Mouse (Mus musculus) hindbrain, embryonic 15.5 days (tissue): ENCODE data around the gene Noxo1. TPM values are rescaled to one million over a fixed set of nuclear protein-coding genes. Genes with fewer than 3 reads are reported as not detected.

ENCODE experiments used
- ATAC-seq: fragments of 200-750 bp; cut with Nextera tagmentation; 2 replicates; pipeline ENCODE4 v1.8.0; 2017; ENCODE audit warnings: low read depth, moderate number of reproducible peaks, moderate TSS enrichment; ENCODE audit not compliant: low FRiP score
- H3K27ac ChIP-seq: fragments of 300-500 bp; sonication (generic); replicated peaks from 2 replicates; pipeline ENCODE4 v1.5.1; 2015; ENCODE audit warnings: mild to moderate bottlenecking, inconsistent platforms
- H3K27me3 ChIP-seq: fragments of 300-500 bp; sonication (generic); 2 replicates; pipeline ENCODE4 v1.6.1; 2015; ENCODE audit warnings: control low read depth, inconsistent platforms
- H3K36me3 ChIP-seq: fragments of 300-500 bp; sonication (generic); 2 replicates; pipeline ENCODE4 v1.6.1; 2015; ENCODE audit warnings: control low read depth, inconsistent platforms
- H3K4me1 ChIP-seq: fragments of 300-500 bp; sonication (generic); replicated peaks from 2 replicates; pipeline ENCODE4 v1.6.1; 2015; ENCODE audit warnings: control low read depth, inconsistent platforms
- H3K4me2 ChIP-seq: fragments of 300-500 bp; sonication (generic); 2 replicates; pipeline ENCODE4 v1.6.1; 2015; ENCODE audit warnings: moderate library complexity, mild to moderate bottlenecking, inconsistent platforms
- H3K4me3 ChIP-seq: fragments of 300-500 bp; sonication (generic); 2 replicates; pipeline ENCODE4 v1.5.1; 2015; ENCODE audit warnings: mild to moderate bottlenecking, inconsistent platforms
- H3K9ac ChIP-seq: fragments of 300-500 bp; sonication (generic); 2 replicates; pipeline ENCODE4 v1.6.1; 2015; ENCODE audit warnings: inconsistent platforms
- H3K9me3 ChIP-seq: fragments of 300-500 bp; sonication (generic); 2 replicates; pipeline ENCODE4 v1.6.1; 2016; ENCODE audit warnings: control low read depth, inconsistent platforms
- WGBS: fragments of 180-500 bp; shearing (Covaris S2); methylation state at CpG from one replicate; pipeline ENCODE4 v1.1.7; 2015; 5-methylcytosine and 5-hydroxymethylcytosine counted together
- polyA plus RNA-seq: library from polyadenylated mRNA; unstranded; fragments of >200 nt; fragmentation: Nextera tagmentation; extraction: Ambion mirVana; gene quantifications from 2 replicates; pipeline ENCODE4 v1.2.1, GENCODE M21; 2015

Noxo1 gene
- polyA plus RNA-seq, 1 experiment from 2014 or later: 2.3 TPM

DNA sequence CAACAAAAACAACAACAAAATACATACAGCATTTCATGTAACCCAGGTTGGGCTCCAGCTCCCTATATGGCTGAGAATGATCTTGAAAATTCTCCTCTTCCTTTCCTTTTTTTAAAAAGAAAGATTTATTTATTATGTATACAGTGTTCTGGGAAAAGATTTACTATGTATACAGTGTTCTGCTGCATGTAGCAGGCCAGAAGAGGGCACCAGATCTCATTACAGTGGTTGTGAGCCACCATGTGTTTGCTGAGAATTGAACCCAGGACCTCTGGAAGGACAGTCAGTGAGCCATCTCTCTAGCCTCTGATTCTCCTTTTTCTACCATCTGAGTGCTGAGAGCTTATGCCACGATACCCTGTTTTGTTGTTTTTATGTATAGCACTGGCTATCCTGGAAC, 38.5 kb downstream of the Noxo1 start:
- Histone ChIP-seq H3K36me3 (no peaks in the 10 kb centered on the region), H3K27ac (no peak overlapping the region), H3K4me1 (peaks cover 16% of the 10 kb centered on the region), H3K9me3 (no peaks in the 10 kb centered on the region), H3K9ac (no peak overlapping the region), H3K4me2 (no peak overlapping the region), H3K27me3 (no peaks in the 10 kb centered on the region), H3K4me3 (no peak overlapping the region)
- no peak for ATAC-seq
- WGBS: 97% methylated on average over 1 of the region's 1 CpGs

DNA sequence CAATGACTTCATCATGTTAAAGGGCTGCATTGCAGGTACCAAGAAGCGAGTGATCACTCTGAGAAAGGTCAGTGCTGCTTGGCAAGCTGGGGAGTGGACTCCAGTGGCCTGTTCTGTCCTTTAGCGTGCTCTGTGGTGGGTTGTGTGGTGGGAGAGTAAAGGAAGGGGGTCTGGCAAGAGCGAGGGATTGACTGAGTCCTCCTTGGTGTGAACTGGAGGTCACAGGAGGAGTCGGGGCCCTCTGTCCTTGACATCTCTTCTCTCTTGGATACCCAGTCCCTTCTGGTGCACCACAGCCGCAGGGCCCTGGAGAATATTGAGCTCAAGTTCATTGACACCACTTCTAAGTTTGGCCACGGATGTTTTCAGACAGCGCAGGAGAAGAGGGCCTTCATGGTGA, 39.4 kb downstream of the Noxo1 start:
- Histone ChIP-seq H3K4me1 (peaks cover 16% of the 10 kb centered on the region), H3K27ac (no peak overlapping the region), H3K4me2 (no peak overlapping the region), H3K27me3 (no peaks in the 10 kb centered on the region), H3K9ac (no peak overlapping the region), H3K36me3 (no peaks in the 10 kb centered on the region), H3K9me3 (no peaks in the 10 kb centered on the region), H3K4me3 (no peak overlapping the region)
- WGBS: 84% methylated on average over 7 of the region's 7 CpGs
- ATAC-seq: no peak

DNA sequence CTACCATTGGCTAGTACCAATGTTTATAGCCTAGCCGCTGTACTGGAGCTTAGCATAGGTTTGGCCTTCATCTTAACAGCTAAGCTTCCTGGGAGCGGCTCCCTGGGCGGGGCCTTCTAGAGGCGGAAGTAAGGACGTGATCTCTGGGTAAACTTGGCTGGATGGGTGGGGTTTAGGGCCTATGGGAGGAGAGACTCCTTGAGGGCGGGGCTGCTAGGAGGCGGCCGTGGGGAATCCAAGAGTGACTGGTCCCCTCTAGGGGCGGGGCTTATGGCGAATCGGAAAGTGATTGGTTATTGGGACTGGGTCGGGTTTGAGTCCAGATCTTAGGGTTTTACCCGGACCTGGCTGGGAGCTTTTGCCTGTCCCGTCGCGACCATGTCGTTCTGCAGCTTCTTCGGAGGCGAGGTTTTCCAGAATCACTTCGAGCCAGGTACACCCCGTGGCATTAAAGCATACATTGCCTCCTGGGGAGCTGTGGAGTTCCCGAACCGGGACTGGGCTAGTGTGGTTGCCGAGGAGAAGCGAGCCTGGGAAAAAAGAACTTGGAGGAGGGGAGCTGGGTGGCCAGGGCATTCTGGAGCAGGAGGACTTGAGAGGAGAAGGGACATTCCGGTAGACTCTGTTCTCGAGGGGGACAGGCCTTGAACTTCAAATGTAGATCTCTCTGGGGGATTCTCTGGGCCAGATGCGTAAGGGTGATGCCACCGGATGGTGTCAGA, 40.5 kb downstream of the Noxo1 start, which contains the start of gene Msrb1:
Gene Msrb1, plus strand, starts transcription at position 313 of the 722 bp plus-strand sequence.
- Histone ChIP-seq H3K4me2 (peak within 1 kb of the TSS; percentile 95), H3K4me3 (peak within 1 kb of the TSS; percentile 60), H3K9me3 (no peaks in the 10 kb centered on the region), H3K27me3 (no peaks in the 10 kb centered on the region), H3K36me3 (no peaks in the 10 kb centered on the region), H3K27ac (peak within 1 kb of the TSS; percentile 67), H3K9ac (peak within 1 kb of the TSS; percentile 67), H3K4me1 (peaks cover 16% of the 10 kb centered on the region)
- 2% methylated on average over 29 of the region's 29 CpGs for WGBS
- peak; percentile 95 for ATAC-seq

DNA sequence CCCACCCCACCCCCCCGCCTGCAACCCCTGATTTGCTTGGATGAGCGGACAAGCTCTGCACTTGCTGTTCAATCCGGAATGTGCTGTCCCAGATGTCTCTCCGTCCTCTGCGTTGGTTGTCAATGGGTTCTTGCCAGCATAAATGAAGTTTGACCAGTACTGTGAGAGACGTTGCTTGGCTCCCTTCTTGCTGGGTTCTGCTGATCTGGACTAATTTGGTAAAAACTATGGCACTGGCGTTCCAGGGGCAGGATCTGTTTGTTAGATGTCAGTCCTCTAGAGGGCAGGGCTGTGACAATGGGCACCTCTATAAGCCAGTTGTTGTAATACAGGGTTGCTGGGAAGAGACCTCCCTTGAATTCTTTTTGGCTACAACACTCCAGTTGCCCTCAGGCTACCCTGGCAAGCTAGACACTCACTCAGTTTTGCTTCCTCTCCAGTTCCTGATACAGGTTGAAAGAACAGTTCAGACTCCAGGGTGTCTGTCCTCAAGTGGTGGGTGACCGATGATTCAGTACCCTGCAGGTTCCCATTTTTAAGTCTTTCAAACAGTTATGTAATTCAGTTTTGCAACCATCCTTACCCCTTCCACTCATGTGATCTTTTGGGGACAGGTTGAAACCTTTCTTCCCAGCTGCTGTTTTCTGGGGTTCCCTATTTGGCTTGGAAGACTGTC, 41.2 kb downstream of the Noxo1 start:
- no peaks in the 10 kb centered on the region for H3K36me3 ChIP-seq
- H3K4me2 ChIP-seq: peak overlapping the region; percentile 95
- peak overlapping the region; percentile 67 for H3K9ac ChIP-seq
- peak overlapping the region; percentile 60 for H3K4me3 ChIP-seq
- WGBS: 19% methylated on average over 8 of the region's 8 CpGs
- H3K9me3 ChIP-seq: no peaks in the 10 kb centered on the region
- ATAC-seq: no peak
- no peaks in the 10 kb centered on the region for H3K27me3 ChIP-seq
- no peak overlapping the region for H3K27ac ChIP-seq
- peaks cover 16% of the 10 kb centered on the region for H3K4me1 ChIP-seq

DNA sequence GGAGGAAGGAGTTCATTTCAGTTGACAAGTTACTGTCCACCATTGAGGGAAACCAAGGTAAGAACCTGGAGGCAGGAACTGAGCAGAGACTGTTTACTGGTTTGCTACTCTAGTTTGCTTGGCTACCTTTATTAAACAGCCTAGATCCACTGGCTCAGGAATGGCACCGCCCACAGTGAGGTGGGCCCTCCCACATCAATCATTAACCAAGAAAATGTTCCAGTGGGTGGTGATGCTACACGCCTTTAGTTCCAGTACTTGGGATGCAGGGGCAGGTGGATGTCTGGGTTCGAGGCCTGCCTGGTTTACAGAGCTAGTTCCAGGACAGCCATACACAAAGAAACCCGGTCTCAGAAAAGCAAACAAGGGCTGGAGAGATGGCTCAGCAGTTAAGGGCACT, 42.2 kb downstream of the Noxo1 start:
- H3K9me3 ChIP-seq: no peaks in the 10 kb centered on the region
- WGBS: 81% methylated on average over 4 of the region's 4 CpGs
- H3K4me3 ChIP-seq: no peak overlapping the region
- peaks cover 16% of the 10 kb centered on the region for H3K4me1 ChIP-seq
- H3K4me2 ChIP-seq: no peak overlapping the region
- no peak overlapping the region for H3K27ac ChIP-seq
- ATAC-seq: no peak
- no peaks in the 10 kb centered on the region for H3K36me3 ChIP-seq
- no peak overlapping the region for H3K9ac ChIP-seq
- no peaks in the 10 kb centered on the region for H3K27me3 ChIP-seq

DNA sequence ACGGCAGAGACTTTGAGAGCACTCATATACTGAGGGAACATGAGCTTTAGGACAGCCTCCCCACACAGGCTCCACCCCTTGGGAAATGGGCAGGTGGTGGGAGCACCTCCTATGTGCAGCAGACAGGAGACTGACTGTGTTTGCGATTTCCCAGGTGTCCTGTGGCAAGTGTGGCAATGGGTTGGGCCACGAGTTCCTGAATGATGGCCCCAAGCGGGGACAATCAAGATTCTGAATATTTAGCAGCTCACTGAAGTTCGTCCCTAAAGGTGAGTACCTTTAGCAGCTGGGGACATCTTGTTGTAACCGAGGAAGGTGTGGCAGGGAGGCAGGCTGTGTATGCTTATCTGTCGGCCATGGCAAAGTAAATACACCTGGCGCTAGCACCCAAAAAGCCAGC, 43.9 kb downstream of the Noxo1 start:
- Histone ChIP-seq H3K27ac (no peak overlapping the region), H3K4me3 (no peak overlapping the region), H3K4me1 (peaks cover 16% of the 10 kb centered on the region), H3K4me2 (no peak overlapping the region), H3K9ac (no peak overlapping the region), H3K36me3 (no peaks in the 10 kb centered on the region), H3K9me3 (no peaks in the 10 kb centered on the region), H3K27me3 (no peaks in the 10 kb centered on the region)
- WGBS: 86% methylated on average over 8 of the region's 8 CpGs
- no peak for ATAC-seq

DNA sequence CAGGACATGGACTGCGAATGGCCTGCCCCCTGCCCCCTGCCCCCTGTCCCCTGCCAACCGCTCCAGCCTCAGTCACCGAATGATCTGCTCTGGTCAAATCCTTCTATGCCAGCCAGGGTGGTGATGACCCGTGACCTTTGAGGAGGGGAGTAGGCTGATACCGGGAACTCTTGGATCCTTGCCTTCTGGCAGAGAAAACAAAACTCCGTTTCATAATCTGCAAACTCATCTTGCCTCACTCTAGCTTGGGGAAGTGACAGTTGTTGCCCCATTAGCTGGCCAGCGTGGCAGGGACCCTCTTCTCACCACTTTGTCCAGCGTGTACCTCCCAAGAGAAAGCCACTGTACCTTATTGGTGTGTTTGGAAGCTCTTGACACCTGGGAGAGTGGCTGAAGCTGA, 46.3 kb downstream of the Noxo1 start:
- H3K4me1 ChIP-seq: peaks cover 2% of the 10 kb centered on the region; the same call in 1 of the 2 replicates
- no peaks in the 10 kb centered on the region for H3K9me3 ChIP-seq
- no peak for ATAC-seq
- H3K36me3 ChIP-seq: no peaks in the 10 kb centered on the region
- H3K27ac ChIP-seq: no peak overlapping the region
- no peak overlapping the region for H3K4me2 ChIP-seq
- 77% methylated on average over 8 of the region's 8 CpGs for WGBS
- H3K9ac ChIP-seq: no peak overlapping the region
- H3K4me3 ChIP-seq: no peak overlapping the region
- H3K27me3 ChIP-seq: peaks cover 4% of the 10 kb centered on the region; the same call in 1 of the 2 replicates

DNA sequence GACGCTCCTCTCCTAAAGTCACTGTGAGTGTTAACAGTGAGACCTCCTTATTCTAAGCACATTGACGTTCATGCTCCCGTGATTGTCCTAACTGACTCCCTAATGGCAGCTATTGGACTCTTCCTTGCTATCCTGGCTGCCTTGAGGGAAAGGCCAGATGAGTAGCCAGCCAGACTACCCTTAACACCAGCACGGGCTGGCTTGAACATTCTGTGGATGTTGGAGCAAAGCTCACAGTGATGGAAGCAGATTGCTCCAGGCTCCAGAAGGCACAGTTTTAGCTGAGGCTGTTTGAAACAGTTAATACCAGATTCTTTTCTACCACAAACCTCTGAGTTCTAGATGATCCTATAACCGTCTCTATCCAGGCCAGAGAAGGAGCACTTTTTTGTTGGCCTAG, 47.9 kb downstream of the Noxo1 start:
- Histone ChIP-seq H3K27me3 (peaks cover 8% of the 10 kb centered on the region), H3K4me3 (no peak overlapping the region), H3K4me1 (0 out of 2 replicates have a peak, but pooled peaks cover 2% of the 10 kb centered on the region), H3K9ac (no peak overlapping the region), H3K4me2 (no peak overlapping the region), H3K9me3 (no peaks in the 10 kb centered on the region), H3K27ac (no peak overlapping the region), H3K36me3 (no peaks in the 10 kb centered on the region)
- no peak for ATAC-seq
- WGBS: 77% methylated on average over 5 of the region's 5 CpGs

DNA sequence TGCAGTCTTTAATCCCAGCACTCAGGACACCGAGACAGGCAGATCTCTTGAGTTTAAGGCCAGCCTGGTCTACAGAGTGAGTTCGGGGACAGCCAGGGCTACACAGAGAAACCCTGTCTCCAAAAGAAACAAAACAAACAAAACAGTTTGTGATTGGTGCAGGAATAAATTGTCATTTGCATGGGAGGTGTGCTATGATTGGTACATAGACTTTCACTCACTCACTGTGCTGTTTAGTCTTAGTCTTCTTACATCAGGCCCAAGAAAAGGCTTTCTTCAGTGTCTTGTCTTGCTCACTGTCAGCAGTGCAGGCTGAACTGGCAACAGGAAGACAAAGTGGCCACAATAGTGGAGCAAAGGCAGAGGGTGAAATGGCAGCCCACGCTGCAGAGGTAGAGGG, 48.3 kb downstream of the Noxo1 start:
- H3K9me3 ChIP-seq: no peaks in the 10 kb centered on the region
- H3K9ac ChIP-seq: no peak overlapping the region
- no peak overlapping the region for H3K4me3 ChIP-seq
- H3K4me1 ChIP-seq: 0 out of 2 replicates have a peak, but pooled peaks cover 2% of the 10 kb centered on the region
- ATAC-seq: no peak
- H3K4me2 ChIP-seq: no peak overlapping the region
- no peak overlapping the region for H3K27ac ChIP-seq
- H3K27me3 ChIP-seq: peaks cover 13% of the 10 kb centered on the region
- 64% methylated on average over 3 of the region's 3 CpGs for WGBS
- no peaks in the 10 kb centered on the region for H3K36me3 ChIP-seq

DNA sequence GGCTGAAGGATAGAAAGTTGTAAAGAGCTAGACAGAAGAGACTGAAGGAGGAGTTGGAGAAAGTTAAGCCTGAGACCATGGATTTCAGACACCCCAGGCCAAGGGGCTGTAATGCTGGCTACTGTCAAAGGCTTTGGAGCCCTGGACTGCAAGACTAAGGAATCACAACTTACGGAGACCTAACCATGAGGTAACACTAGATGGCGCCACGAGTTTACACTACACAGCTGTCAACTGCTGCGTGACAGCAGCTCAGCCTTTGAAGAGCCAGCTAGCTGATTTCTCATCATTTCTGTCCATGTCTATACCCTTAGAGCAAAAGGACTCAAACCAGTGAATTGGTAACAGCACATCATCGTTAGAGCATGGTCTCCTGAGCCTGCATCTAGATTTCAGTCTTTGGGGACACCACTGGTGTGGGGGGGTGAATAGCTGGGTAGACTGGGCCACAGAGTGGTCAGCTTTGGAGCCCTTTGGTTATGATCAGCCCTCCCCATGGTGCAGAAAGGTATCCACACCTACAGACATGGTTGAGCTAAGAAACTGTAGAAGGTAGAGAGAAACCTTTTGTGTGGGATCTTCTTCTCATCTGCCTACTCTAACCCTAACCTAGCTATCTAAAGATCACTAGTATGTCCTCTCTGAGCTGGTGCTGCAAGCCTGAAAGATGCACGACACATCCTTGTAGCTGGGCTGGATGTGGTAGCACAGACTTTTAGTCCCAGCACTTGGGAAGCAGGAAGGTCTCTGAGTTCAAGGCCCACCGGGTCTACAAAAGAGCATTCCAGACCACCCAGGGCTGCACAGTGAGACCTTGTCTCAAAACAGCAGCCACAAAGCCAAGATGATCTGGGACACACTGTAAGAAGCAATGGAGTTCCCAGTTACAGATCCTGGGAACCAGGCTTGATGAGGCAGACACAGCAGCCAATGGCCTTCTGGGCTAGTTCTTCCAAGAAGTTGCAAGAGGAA, 49.8 kb downstream of the Noxo1 start:
- 0 out of 2 replicates have a peak, but pooled peaks cover 2% of the 10 kb centered on the region for H3K4me1 ChIP-seq
- no peak overlapping the region for H3K27ac ChIP-seq
- no peak overlapping the region for H3K4me2 ChIP-seq
- 17% methylated on average over 7 of the region's 7 CpGs for WGBS
- no peak overlapping the region for H3K9ac ChIP-seq
- no peaks in the 10 kb centered on the region for H3K9me3 ChIP-seq
- peaks cover 24% of the 10 kb centered on the region for H3K27me3 ChIP-seq
- ATAC-seq: peak; percentile 86
- no peaks in the 10 kb centered on the region for H3K36me3 ChIP-seq
- no peak overlapping the region for H3K4me3 ChIP-seq

DNA sequence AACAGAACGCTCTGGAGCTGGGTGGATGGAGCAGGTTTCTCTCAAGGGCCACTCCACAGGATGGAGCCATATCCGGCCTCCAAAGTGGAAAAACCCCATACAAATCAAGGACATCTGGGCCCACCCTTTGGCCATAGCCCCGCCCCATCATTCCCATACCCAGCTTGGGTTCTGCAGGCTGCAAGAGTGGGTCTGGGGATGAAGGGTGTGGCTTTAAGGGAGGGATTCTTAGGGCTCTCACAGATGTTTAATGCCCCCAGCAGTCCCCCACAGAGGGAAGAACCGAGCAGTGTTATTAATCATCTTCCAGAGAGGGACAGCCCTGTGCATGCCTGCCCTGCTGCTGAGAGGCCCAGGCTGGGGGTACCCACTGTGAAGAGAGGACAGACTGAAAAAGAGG, 51.0 kb downstream of the Noxo1 start:
- Histone ChIP-seq H3K4me3 (no peak overlapping the region), H3K4me2 (no peak overlapping the region), H3K9me3 (no peaks in the 10 kb centered on the region), H3K9ac (no peak overlapping the region), H3K27ac (no peak overlapping the region), H3K4me1 (0 out of 2 replicates have a peak, but pooled peaks cover 2% of the 10 kb centered on the region), H3K36me3 (no peaks in the 10 kb centered on the region), H3K27me3 (peaks cover 35% of the 10 kb centered on the region)
- WGBS: 50% methylated on average over 4 of the region's 4 CpGs
- ATAC-seq: no peak
